Mouse (Mus musculus) CH12F3 (cell line): Measurements from ENCODE around the gene Mtfp1.
"Not testable (repeated sequence)": the region's sequence is repeated elsewhere in the genome, so short reads cannot be mapped to it uniquely, and the experiment has no call there.

Experiments
- in situ Hi-C: fragments of 300-500 bp; cut with MboI; formaldehyde crosslinking; loops from 2 replicates; pipeline ENCODE4 v1.14.3; 2020; ENCODE audit warnings: low sequenced_read_pairs

Mtfp1 gene

GRCm38 (mm10) chr11:4095171-4096053, at the start of gene Mtfp1:
Mtfp1 (minus strand) TSS chr11:4095445.
- in situ Hi-C loops, result no loop called here

- in situ Hi-C loops, result no loop called here
Observed at GRCm38 (mm10) chr11:4143281-4144062, 48.2 kb upstream of the Mtfp1 start.

DNA sequence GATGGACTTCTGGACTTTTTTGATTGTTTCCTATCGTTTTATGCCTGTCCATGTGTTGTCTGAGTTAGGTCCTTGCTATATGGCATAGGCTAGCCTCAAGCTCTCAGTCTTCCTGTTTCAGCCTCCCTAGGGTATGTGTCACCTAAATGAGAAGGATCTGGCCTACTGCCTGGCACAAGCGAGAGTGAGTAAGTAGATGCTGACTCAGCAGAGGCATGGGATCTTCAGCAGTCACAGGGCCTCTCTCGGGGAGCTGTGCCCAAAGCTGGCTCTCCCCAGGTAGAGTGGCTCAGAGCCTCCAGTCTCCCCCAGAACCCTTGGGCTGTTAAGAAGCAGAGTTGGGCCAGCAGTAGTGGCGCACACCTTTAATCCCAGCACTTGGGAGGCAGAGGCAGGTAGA, 47.1 kb upstream of the Mtfp1 start:
- in situ Hi-C loops, result no loop called here

GRCm38 (mm10) chr11:4141505-4141904, 46.3 kb upstream of the Mtfp1 start:
- in situ Hi-C loops, result no loop called here

DNA sequence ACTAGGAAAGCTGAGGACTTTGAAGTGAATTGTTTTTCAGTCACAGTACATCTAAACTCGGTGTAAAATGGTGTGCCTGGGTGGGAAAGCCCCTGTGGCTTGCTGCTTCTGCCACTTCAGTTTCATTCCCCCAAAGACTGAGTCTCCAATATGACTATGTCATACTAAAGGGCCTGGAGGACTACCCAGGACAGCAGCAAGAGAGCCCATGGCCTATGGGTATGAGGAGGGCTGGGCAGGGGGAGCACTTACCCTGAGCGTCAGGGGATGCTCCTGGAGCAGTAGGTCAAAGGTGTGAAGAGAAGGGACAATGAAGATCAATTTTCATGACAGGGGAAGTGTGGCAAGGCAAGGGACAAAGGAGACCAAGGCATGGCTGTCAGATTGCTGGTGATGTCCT, 43.7 kb upstream of the Mtfp1 start:
- in situ Hi-C loops, result loop anchor here (5.0 kb wide), 1 partner anchor 68 kb away; no protein-coding TSS in a partner anchor

- in situ Hi-C loops, result loop anchor here (5.0 kb wide), 1 partner anchor 72 kb away; no protein-coding TSS in a partner anchor
Observed at GRCm38 (mm10) chr11:4134986-4135935, 40.0 kb upstream of the Mtfp1 start, which contains the start of gene Rnf215. Rnf215 (plus strand) TSS chr11:4135202.

DNA sequence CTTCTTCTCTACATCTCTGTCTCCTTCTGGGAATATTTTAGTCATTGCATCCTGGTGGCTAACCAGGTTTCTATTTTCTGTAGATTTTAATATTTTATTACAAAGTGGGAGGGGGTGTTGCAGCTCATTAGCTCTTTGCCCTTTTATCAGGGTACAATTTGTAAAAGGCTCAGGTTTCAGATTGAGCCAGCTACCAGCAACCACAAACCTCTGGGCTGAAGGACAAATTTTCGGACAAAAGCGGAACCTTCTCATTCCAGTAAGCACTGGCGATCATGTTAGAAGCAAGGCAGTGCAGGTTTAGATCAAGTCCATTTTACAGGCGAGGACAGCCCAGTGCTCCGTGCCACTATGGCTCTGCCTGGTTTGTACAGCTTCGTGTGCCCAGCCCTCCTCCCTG, 39.2 kb upstream of the Mtfp1 start:
- in situ Hi-C loops, result no loop called here

DNA sequence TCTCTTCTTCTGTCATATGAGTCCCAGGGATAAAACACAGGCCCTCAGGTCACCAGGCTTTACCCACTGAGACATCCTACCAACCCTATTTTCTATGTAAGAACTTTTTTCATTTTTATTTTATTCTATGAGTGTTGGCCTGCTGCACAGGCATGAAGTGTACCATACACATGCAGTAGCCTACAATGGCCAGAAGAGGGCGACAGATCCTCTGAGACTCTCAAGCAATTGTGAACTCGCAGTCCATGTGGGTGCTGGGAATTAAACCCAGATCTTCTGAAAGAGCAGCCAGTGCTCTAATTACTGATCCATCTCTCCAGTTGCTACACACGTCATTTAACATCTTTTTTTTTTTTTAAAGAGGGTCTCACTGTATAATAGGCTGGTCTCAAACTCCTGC, 38.2 kb upstream of the Mtfp1 start:
- in situ Hi-C loops, result no loop called here

GRCm38 (mm10) chr11:4128461-4128860, 33.2 kb upstream of the Mtfp1 start:
- in situ Hi-C loops, result not testable (repeated sequence)

GRCm38 (mm10) chr11:4127059-4127458, 31.8 kb upstream of the Mtfp1 start:
- in situ Hi-C loops, result no loop called here

DNA sequence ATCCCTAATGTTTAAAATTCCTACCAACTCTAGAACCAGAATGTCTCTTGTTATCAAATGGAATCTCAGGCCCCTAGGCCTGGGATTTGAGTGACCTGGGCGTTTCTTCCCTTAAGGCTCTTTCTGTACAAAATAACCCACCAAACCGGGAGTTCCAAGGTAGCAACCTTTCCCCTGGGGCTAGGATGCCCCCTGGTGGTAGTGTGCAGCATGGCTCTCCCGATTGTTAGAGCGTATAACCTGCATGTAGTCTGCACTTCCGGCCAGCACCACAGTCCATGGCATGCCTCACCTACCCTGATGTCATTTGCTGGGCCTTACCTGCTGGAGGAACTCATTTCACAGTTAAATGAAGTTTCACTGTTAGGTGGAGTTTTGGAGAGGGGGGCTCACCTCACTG, 28.7 kb upstream of the Mtfp1 start:
- in situ Hi-C loops, result no loop called here

- in situ Hi-C loops, result no loop called here
Observed at GRCm38 (mm10) chr11:4122742-4123579, 27.7 kb upstream of the Mtfp1 start, which contains the start of gene Sec14l2. Sec14l2 (minus strand) TSS chr11:4123415.

DNA sequence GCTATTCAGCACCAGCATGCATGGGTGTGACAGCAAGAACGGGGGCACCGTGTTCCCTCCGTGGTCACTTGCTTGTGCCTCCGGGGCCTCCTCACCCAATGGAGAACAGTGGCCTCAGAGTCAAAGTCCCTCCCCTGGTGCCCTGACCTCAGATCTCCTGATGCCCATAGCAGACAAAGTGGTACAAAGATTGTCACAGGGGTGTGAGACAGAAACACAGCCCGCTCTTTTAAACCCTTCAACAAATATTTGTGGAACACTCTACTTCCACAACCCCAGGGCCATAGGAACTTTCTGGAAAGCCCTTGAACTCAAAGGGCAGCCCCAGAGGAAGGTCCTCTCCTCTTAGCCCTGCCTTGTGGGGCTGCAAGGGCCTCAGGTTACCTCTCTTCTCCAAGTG, 27.0 kb upstream of the Mtfp1 start:
- in situ Hi-C loops, result no loop called here

DNA sequence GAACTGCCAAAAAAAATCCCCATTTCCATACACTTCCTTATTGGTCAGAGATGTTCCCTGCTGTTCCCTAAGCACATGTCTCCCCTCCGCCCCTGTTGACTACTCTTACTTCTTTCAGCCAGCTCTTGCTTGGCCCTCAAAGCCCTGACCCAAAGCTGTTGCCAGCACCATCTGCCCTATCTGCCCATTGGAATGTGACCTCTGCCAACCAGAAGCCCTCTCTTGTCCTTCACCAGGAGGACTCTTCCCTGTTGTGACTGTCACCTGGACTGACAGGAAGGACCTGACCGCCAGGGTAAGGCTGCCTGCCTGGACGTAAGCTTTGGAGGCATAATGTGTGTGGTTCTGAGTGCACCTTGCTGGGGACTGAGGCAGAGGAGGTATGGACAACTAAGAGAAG, 26.4 kb upstream of the Mtfp1 start:
- in situ Hi-C loops, result no loop called here

- in situ Hi-C loops, result no loop called here
Observed at GRCm38 (mm10) chr11:4119635-4120034, 24.4 kb upstream of the Mtfp1 start.

- in situ Hi-C loops, result no loop called here
Observed at GRCm38 (mm10) chr11:4118081-4118921, 23.1 kb upstream of the Mtfp1 start.

- in situ Hi-C loops, result no loop called here
Observed at GRCm38 (mm10) chr11:4117372-4118071, 22.3 kb upstream of the Mtfp1 start.

- in situ Hi-C loops, result no loop called here
Observed at GRCm38 (mm10) chr11:4116458-4117141, 21.4 kb upstream of the Mtfp1 start.
